Mouse (Mus musculus): ENCODE data around the gene Ankrd39. TPM values are rescaled to one million over a fixed set of nuclear protein-coding genes. Genes with fewer than 3 reads are reported as not detected.
A peak's percentile ranks its signal among the peaks of the same experiment; 100 is the strongest.

Ankrd39 gene
- polyA plus RNA-seq, 1 experiment from 2014 or later: 26.0 TPM

DNA sequence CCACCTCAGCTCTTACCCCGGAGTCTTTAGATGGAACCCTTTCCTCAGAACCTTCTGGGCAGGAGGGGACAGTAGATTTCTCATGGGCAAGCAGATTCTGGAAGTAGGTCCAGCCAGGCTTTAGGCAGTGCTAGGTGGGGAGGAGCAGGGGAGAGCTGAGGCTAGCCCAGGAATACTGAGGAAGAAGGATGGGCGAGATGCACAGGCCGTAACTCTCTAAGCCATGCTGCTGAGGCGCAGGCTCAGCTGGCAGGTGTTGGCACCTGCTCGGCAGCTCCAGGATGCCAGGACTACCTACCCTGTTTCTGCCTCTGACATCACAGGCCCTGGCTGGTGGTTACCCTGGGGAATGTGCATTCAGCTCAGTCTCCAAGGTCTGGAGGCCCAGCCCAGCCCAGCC lies 23.1 kb upstream of the Ankrd39 start:
- H3K27ac ChIP-seq: peak overlapping the region; percentile 59; the same call in 1 of the 2 replicates
- H3K9ac ChIP-seq: no peak overlapping the region
- H3K4me1 ChIP-seq: peaks cover 71% of the 10 kb centered on the region

DNA sequence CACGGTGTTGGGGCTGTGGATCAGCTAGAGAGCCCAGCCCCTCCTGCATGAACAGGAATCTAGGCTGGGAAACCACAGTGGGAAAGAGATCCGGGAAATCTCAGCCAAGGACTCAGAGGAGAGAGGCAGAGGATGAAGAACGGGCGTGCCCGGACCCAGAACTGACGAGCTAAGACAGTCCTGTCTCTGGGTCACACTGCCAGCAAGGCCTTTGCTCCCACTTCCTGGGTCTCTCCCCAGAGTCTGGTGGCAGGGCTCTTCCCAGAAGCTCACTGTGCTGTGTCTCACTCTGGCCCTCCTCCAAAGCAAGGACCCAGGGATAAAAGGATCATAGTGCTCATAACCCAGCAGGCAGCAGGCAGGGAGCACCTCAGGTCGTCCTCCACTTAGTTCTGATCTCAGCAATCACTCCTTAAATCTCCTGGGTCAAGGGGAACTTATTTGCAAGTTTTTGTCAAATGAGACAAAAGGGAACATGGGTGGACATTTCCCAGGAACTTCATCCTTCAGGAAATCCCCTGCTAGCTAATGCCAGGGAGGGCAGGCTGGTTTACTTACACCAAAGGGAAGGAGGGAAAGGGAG lies 22.5 kb upstream of the Ankrd39 start:
- peak overlapping the region; percentile 59 for H3K27ac ChIP-seq
- H3K36me3 ChIP-seq: no peaks in the 10 kb centered on the region
- ATAC-seq (ENCODE audit: borderline replicate concordance, extremely low read depth, low FRiP score, low TSS enrichment): no peak
- no peak overlapping the region for H3K9ac ChIP-seq
- H3K27me3 ChIP-seq: no peaks in the 10 kb centered on the region
- H3K4me3 ChIP-seq: no peak overlapping the region
- H3K4me2 ChIP-seq: no peak overlapping the region
- H3K4me1 ChIP-seq: peaks cover 67% of the 10 kb centered on the region
- WGBS: 50% methylated on average over 7 of the region's 7 CpGs
- H3K9me3 ChIP-seq: no peaks in the 10 kb centered on the region

More for the DNA sequence above, 23.1 kb upstream of the Ankrd39 start:
- no peak for ATAC-seq (ENCODE audit: borderline replicate concordance, extremely low read depth, low FRiP score, low TSS enrichment)
- WGBS: 84% methylated on average over 5 of the region's 5 CpGs
- Histone ChIP-seq H3K36me3 (no peaks in the 10 kb centered on the region), H3K4me2 (no peak overlapping the region), H3K9me3 (no peaks in the 10 kb centered on the region), H3K4me3 (no peak overlapping the region), H3K27me3 (no peaks in the 10 kb centered on the region)

DNA sequence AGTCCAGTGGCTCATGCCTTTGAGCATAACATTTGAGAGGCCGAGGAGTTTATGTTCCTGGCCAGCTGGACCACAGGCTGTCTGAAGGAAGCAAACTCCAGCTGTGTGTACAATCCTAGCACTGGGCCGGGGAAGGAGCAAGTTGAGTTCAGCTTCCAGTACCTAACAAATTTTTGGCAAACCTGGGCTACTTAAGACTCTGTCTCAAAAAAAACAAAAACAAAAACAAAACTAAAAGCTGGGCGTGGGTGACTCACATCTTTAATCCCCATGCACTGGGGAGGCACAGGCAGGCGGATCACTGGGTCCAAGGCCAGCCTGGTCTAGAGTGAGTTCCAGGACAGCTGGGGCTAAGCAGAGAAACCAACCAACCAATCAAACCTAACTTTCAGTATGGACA lies 21.5 kb upstream of the Ankrd39 start:
- Histone ChIP-seq H3K27me3 (no peaks in the 10 kb centered on the region), H3K4me1 (peaks cover 57% of the 10 kb centered on the region), H3K27ac (peak overlapping the region; percentile 59), H3K9ac (no peak overlapping the region), H3K36me3 (no peaks in the 10 kb centered on the region), H3K9me3 (no peaks in the 10 kb centered on the region), H3K4me2 (no peak overlapping the region), H3K4me3 (no peak overlapping the region)
- WGBS: 47% methylated on average over 4 of the region's 4 CpGs
- ATAC-seq (ENCODE audit: borderline replicate concordance, extremely low read depth, low FRiP score, low TSS enrichment): no peak

DNA sequence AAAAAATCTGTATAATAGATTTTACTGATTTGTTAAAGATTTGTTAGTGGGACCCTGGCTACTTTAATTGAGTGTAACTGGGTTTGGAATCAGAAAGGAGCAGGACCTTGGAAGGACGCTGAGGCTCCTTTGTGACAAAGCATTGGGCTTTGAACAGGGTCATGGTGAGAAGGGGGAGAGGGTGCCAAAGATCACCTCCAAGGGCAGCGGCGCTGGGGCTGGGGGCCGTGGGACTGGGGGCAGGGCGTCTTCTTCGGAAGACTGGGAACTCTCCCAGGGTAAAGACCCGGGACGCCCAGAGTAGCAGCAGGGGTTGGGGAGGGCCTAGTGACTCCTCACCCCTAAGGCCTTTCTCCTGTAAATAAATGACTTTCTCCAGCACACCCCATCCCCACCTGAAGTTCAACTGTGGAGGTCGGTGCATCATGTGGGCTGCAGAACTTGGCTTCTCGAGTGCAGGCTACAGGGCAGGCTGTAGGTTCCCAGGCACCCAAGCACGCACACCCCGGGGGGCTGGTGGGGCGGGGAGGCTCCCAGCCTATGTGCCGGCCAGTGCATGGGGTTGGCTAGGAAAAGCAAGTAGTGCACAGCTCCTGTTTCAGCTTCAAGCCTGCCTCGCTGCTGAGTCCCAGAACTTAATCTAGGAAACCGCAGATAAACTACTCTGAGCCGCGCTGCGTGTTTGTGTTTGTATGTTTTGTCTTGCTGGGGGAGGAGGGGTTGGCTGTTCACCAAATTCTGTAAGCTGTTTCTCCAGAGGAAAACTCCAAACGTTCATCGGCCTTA lies 20.8 kb upstream of the Ankrd39 start:
- H3K36me3 ChIP-seq: no peaks in the 10 kb centered on the region
- peak overlapping the region; percentile 59 for H3K27ac ChIP-seq
- H3K4me1 ChIP-seq: peaks cover 49% of the 10 kb centered on the region
- 35% methylated on average over 21 of the region's 21 CpGs for WGBS
- no peak overlapping the region for H3K9ac ChIP-seq
- peak; percentile 44; the same call in 1 of the 2 replicates for ATAC-seq (ENCODE audit: borderline replicate concordance, extremely low read depth, low FRiP score, low TSS enrichment)
- H3K4me2 ChIP-seq: no peak overlapping the region
- no peak overlapping the region for H3K4me3 ChIP-seq
- no peaks in the 10 kb centered on the region for H3K27me3 ChIP-seq
- no peaks in the 10 kb centered on the region for H3K9me3 ChIP-seq

DNA sequence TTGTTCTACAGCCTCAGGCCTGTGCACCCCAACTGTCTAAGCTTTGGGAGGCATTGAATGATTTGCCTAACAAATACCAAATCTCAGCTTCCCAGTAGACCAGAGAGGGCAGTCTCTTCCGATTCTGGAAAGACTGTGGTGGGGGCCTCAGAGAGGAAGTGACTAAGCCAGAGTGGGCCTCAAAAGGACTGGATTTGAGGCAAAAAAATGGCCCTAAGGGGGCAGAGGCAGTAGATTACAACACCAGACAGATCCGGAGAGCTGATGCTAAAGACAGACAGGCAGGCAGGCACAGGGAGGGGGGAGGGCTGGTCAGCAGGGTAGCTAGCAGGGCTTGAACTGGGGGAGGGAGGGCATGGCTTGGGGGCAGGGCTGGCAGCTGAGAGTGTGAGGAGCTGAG lies 19.2 kb upstream of the Ankrd39 start:
- Histone ChIP-seq H3K36me3 (no peaks in the 10 kb centered on the region), H3K9me3 (no peaks in the 10 kb centered on the region), H3K4me3 (no peak overlapping the region), H3K9ac (no peak overlapping the region), H3K27ac (no peak overlapping the region), H3K27me3 (no peaks in the 10 kb centered on the region), H3K4me1 (peaks cover 43% of the 10 kb centered on the region), H3K4me2 (no peak overlapping the region)
- no peak for ATAC-seq (ENCODE audit: borderline replicate concordance, extremely low read depth, low FRiP score, low TSS enrichment)
- 15% methylated on average over 2 of the region's 2 CpGs for WGBS

DNA sequence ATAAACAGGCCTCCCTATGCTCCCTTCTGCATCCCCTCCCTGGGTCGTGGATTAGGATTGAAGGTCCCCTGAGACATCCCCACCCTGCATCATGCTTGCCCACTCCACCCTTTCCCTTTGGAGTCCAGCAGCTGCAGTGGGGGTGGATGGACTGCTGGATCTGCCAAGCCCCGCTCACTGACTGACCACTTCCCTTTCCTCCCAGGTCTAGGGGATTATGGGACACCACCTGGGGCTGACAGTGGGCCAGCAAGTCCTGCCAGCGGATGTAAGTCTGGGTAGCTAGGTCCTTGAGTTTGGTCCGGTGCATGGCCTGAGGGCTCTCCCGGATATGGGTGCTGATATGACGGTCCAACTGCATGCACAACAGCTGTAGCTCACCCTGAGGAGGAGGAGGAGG lies 16.9 kb upstream of the Ankrd39 start:
- Histone ChIP-seq H3K9me3 (no peaks in the 10 kb centered on the region), H3K27me3 (no peaks in the 10 kb centered on the region), H3K4me1 (peaks cover 38% of the 10 kb centered on the region), H3K4me2 (no peak overlapping the region), H3K36me3 (no peaks in the 10 kb centered on the region), H3K27ac (no peak overlapping the region), H3K4me3 (no peak overlapping the region), H3K9ac (no peak overlapping the region)
- 74% methylated on average over 6 of the region's 6 CpGs for WGBS
- no peak for ATAC-seq (ENCODE audit: borderline replicate concordance, extremely low read depth, low FRiP score, low TSS enrichment)

DNA sequence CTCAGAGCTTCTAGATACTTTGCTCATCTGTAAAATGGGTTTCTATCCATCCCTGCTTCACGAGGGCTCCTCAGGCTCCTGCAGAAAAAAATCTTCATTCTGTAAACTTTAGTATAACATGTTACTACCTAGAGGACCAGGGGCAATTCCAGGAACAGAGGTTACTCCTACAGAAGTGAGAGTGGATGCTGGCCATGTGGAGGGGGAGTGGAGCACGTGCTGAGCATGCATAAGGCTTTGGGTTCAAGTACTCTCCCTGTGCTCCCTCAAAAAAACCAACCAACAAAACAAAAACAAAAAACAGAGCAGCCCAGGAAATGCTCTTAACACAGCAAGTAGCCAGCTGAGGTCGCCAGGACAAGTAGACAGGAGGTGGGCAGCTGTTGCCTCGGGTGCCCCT lies 16.4 kb upstream of the Ankrd39 start:
- Histone ChIP-seq H3K36me3 (no peaks in the 10 kb centered on the region), H3K27me3 (no peaks in the 10 kb centered on the region), H3K9me3 (no peaks in the 10 kb centered on the region), H3K4me1 (peaks cover 38% of the 10 kb centered on the region), H3K4me2 (no peak overlapping the region), H3K4me3 (no peak overlapping the region), H3K9ac (no peak overlapping the region), H3K27ac (no peak overlapping the region)
- no peak for ATAC-seq (ENCODE audit: borderline replicate concordance, extremely low read depth, low FRiP score, low TSS enrichment)
- 68% methylated on average over 4 of the region's 4 CpGs for WGBS

DNA sequence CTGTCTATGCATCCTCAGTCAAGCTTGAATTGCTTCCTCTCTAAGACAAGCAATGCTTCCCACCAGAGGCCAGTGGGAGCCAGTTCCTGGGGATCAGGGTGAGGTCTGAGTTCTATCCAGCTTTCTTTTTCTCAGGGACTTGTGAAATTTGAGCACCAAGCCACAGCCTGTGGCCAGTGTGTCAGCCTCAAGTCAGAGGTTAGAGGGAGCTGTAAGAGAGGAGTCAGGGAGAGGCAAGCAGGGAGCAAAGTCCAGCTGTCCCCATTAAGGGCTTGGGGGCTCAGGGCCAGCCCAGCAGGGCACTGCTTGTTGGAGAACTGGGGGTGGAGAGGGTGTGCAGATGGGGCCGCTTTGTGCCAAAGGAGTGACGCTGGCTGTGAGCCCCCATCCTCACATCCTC lies 16.0 kb upstream of the Ankrd39 start:
- 74% methylated on average over 2 of the region's 2 CpGs for WGBS
- H3K4me1 ChIP-seq: peaks cover 35% of the 10 kb centered on the region

DNA sequence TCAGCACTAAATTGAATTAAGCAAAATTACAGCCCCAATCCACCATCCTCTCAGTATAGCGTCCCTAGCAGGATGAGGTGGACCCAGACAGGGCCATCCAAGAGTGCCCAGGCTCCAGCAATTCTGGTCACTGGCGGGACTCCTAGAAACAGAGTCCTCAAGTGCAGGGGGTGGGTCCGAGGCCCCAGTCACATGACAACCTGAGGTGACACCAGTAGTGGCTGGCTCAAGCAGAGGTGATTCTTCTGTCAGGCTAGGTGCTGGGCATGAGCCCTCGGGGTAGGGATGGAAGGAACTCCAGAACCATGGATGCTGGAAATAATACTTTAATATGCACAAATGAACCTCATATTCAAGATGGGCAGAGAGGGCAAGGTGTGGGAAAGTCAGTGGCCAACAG lies 15.1 kb upstream of the Ankrd39 start:
- no peaks in the 10 kb centered on the region for H3K27me3 ChIP-seq
- H3K4me3 ChIP-seq: no peak overlapping the region
- H3K4me2 ChIP-seq: no peak overlapping the region
- peaks cover 29% of the 10 kb centered on the region for H3K4me1 ChIP-seq
- WGBS: 51% methylated on average over 4 of the region's 4 CpGs
- no peaks in the 10 kb centered on the region for H3K36me3 ChIP-seq
- no peak overlapping the region for H3K9ac ChIP-seq
- H3K9me3 ChIP-seq: no peaks in the 10 kb centered on the region
- ATAC-seq (ENCODE audit: borderline replicate concordance, extremely low read depth, low FRiP score, low TSS enrichment): no peak
- no peak overlapping the region for H3K27ac ChIP-seq

More for the DNA sequence above, 16.0 kb upstream of the Ankrd39 start:
- H3K27ac ChIP-seq: no peak overlapping the region
- no peak for ATAC-seq (ENCODE audit: borderline replicate concordance, extremely low read depth, low FRiP score, low TSS enrichment)
- H3K9ac ChIP-seq: no peak overlapping the region
- no peak overlapping the region for H3K4me3 ChIP-seq
- no peaks in the 10 kb centered on the region for H3K9me3 ChIP-seq
- H3K27me3 ChIP-seq: no peaks in the 10 kb centered on the region
- no peaks in the 10 kb centered on the region for H3K36me3 ChIP-seq
- H3K4me2 ChIP-seq: no peak overlapping the region

DNA sequence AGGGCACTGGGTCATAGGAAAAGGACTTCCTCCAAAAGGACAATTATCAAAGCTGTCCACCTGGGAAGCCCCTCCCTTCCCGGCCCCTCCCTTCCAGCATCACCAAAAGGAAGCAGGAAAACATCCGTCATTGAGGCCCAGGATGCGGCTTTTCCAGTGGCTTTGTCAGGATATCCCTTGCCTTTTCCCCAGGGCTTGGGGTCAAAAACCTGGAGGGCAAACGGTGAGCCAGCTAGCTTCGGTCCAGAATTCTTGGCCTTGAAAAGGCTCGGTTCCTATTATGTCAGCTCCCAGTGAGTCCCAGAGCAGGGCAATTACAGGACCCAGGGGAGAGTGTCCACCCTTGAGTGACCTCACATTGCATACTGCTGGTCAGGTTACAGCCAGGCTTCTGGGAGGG lies 13.7 kb upstream of the Ankrd39 start:
- no peak overlapping the region for H3K4me2 ChIP-seq
- peaks cover 23% of the 10 kb centered on the region for H3K4me1 ChIP-seq
- H3K27me3 ChIP-seq: no peaks in the 10 kb centered on the region
- H3K9me3 ChIP-seq: no peaks in the 10 kb centered on the region
- 43% methylated on average over 6 of the region's 6 CpGs for WGBS
- peak overlapping the region; percentile 21 for H3K27ac ChIP-seq
- no peaks in the 10 kb centered on the region for H3K36me3 ChIP-seq
- H3K4me3 ChIP-seq: no peak overlapping the region
- no peak for ATAC-seq (ENCODE audit: borderline replicate concordance, extremely low read depth, low FRiP score, low TSS enrichment)
- no peak overlapping the region for H3K9ac ChIP-seq

DNA sequence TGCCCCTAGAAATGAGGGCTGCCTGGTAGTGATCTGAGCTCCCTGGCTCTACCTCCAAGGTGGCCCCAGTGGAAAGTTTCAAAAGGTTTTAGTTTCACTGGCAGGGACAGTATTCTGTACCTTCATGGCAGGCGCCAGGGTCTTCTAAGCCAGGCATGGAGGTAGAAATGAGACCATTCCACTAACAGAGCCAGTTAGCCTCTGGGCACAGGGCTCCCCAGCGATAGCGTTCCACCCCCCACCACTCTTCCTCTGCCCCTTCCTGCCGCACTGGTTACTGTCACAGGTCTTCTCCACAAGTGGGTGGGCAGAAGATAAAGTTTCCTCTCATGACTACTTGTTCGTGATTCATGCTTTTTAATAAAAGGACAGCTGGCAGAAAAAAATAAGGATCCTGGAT lies 12.6 kb upstream of the Ankrd39 start:
- no peak for ATAC-seq (ENCODE audit: borderline replicate concordance, extremely low read depth, low FRiP score, low TSS enrichment)
- Histone ChIP-seq H3K9me3 (no peaks in the 10 kb centered on the region), H3K36me3 (no peaks in the 10 kb centered on the region), H3K27ac (no peak overlapping the region; the same call in 1 of the 2 replicates), H3K9ac (no peak overlapping the region), H3K4me3 (no peak overlapping the region), H3K4me2 (no peak overlapping the region), H3K27me3 (no peaks in the 10 kb centered on the region), H3K4me1 (peaks cover 33% of the 10 kb centered on the region)
- 63% methylated on average over 5 of the region's 5 CpGs for WGBS

DNA sequence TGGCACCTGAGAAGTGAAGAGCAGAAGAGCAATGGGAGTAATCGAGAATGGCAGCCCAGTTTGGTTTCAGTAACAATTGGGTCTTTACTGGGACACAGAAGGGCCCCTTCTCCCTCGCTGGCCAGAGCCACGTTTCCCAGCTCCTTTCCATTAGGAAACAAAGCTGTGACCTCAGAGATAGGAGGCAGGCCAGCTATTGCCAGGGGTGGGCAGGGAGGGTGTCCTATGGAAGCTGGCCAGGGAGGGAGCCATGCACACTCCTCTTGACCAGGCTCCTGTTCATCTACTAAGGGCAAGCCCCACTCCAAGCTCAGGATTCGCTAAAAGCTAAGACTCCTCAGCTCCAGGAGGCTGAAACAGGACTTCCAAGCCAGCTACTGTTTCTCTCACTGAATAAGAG lies 12.0 kb upstream of the Ankrd39 start:
- Histone ChIP-seq H3K4me3 (peak overlapping the region; percentile 93), H3K27ac (peak overlapping the region; percentile 99), H3K4me1 (peaks cover 39% of the 10 kb centered on the region), H3K27me3 (no peaks in the 10 kb centered on the region), H3K36me3 (peaks cover under 1% of the 10 kb centered on the region; the same call in 1 of the 2 replicates), H3K4me2 (peak overlapping the region; percentile 87), H3K9ac (peak overlapping the region; percentile 97; the same call in 1 of the 2 replicates), H3K9me3 (no peaks in the 10 kb centered on the region)
- no peak for ATAC-seq (ENCODE audit: borderline replicate concordance, extremely low read depth, low FRiP score, low TSS enrichment)
- 13% methylated on average over 4 of the region's 4 CpGs for WGBS
